Mouse (Mus musculus) neural tube, embryonic 11.5 days (tissue): ENCODE data around the gene Slc24a4. TPM values are rescaled to one million over a fixed set of nuclear protein-coding genes. Genes with fewer than 3 reads are reported as not detected.

ENCODE experiments used
- ATAC-seq: fragments of 200-750 bp; cut with Nextera tagmentation; 2 replicates; pipeline ENCODE4 v1.8.0; 2017; ENCODE audit warnings: moderate number of reproducible peaks, mild to moderate bottlenecking, moderate TSS enrichment, moderate library complexity; ENCODE audit not compliant: insufficient read depth, low FRiP score, low TSS enrichment
- DNase-seq: peaks from one replicate; pipeline ENCODE4 v3.0.0-alpha.2; 2015; ENCODE audit warnings: low spot score
- H3K27ac ChIP-seq: fragments of 300-500 bp; sonication (generic); 2 replicates; pipeline ENCODE4 v1.5.1; 2014; ENCODE audit warnings: low read depth, mild to moderate bottlenecking, low read length
- H3K27me3 ChIP-seq: fragments of 300-500 bp; sonication (generic); 2 replicates; pipeline ENCODE4 v1.6.1; 2014; ENCODE audit warnings: mild to moderate bottlenecking, low read length, mixed read lengths; ENCODE audit not compliant: control insufficient read depth, insufficient read depth
- H3K36me3 ChIP-seq: fragments of 300-500 bp; sonication (generic); 2 replicates; pipeline ENCODE4 v1.6.1; 2014; ENCODE audit warnings: mild to moderate bottlenecking, low read length, moderate library complexity, mixed read lengths; ENCODE audit not compliant: control insufficient read depth, insufficient read depth
- H3K4me1 ChIP-seq: fragments of 300-500 bp; sonication (generic); 2 replicates; pipeline ENCODE4 v1.6.1; 2014; ENCODE audit warnings: low read length, mixed read lengths; ENCODE audit not compliant: control insufficient read depth, insufficient read depth
- H3K4me2 ChIP-seq: fragments of 300-500 bp; sonication (generic); 2 replicates; pipeline ENCODE4 v1.6.1; 2014; ENCODE audit warnings: low read depth, mild to moderate bottlenecking, moderate library complexity
- H3K4me3 ChIP-seq: fragments of 300-500 bp; sonication (generic); 2 replicates; pipeline ENCODE4 v1.5.1; 2014; ENCODE audit warnings: low read depth, low read length
- H3K9ac ChIP-seq: fragments of 300-500 bp; sonication (generic); 2 replicates; pipeline ENCODE4 v1.6.1; 2014; ENCODE audit warnings: mild to moderate bottlenecking, low read length
- H3K9me3 ChIP-seq: fragments of 300-500 bp; sonication (generic); 2 replicates; pipeline ENCODE4 v1.6.1; 2016; ENCODE audit warnings: low read length; ENCODE audit not compliant: control insufficient read depth
- WGBS: fragments of 180-500 bp; shearing (Covaris S2); extraction: QIAGEN DNeasy Blood & Tissue Kit; methylation state at CpG from one replicate; pipeline ENCODE4 v1.1.7; 2014; 5-methylcytosine and 5-hydroxymethylcytosine counted together
- polyA plus RNA-seq: library from polyadenylated mRNA; unstranded; fragments of >200 nt; fragmentation: Nextera tagmentation; extraction: Ambion mirVana; gene quantifications from 2 replicates; pipeline ENCODE4 v1.2.1, GENCODE M21; 2014

Slc24a4 gene
- polyA plus RNA-seq, 1 experiment from 2014 or later = 0.52 TPM

- no peaks in the 10 kb centered on the region for H3K9me3 ChIP-seq
- no peak overlapping the region for H3K27ac ChIP-seq
- H3K27me3 ChIP-seq = no peaks in the 10 kb centered on the region
- H3K4me3 ChIP-seq = no peak overlapping the region
- H3K4me2 ChIP-seq = no peak overlapping the region
- ATAC-seq (no peak), DNase-seq (no peak)
- H3K36me3 ChIP-seq = no peaks in the 10 kb centered on the region
- H3K4me1 ChIP-seq = no peaks in the 10 kb centered on the region
- H3K9ac ChIP-seq = no peak overlapping the region
- 79% methylated on average over 16 of the region's 16 CpGs for WGBS
Measured at GRCm38 (mm10) chr12:102308457-102309011, 180.0 kb downstream of the Slc24a4 start.

GRCm38 (mm10) chr12:102309099-102309799, 180.7 kb downstream of the Slc24a4 start:
- no peak for ATAC-seq
- H3K4me2 ChIP-seq = no peak overlapping the region
- H3K27me3 ChIP-seq = no peaks in the 10 kb centered on the region
- H3K27ac ChIP-seq = no peak overlapping the region
- no peaks in the 10 kb centered on the region for H3K4me1 ChIP-seq
- DNase-seq = no peak
- H3K36me3 ChIP-seq = no peaks in the 10 kb centered on the region
- H3K4me3 ChIP-seq = no peak overlapping the region
- H3K9me3 ChIP-seq = no peaks in the 10 kb centered on the region
- no peak overlapping the region for H3K9ac ChIP-seq
- 94% methylated on average over 11 of the region's 11 CpGs for WGBS

- Histone ChIP-seq H3K9ac (no peak overlapping the region), H3K4me1 (no peaks in the 10 kb centered on the region), H3K4me3 (no peak overlapping the region), H3K36me3 (no peaks in the 10 kb centered on the region), H3K27me3 (no peaks in the 10 kb centered on the region), H3K9me3 (no peaks in the 10 kb centered on the region), H3K4me2 (no peak overlapping the region), H3K27ac (no peak overlapping the region)
- DNase-seq (no peak), ATAC-seq (no peak)
- 90% methylated on average over 8 of the region's 8 CpGs for WGBS
Measured at GRCm38 (mm10) chr12:102309800-102310195, 181.3 kb downstream of the Slc24a4 start.

- 95% methylated on average over 3 of the region's 3 CpGs for WGBS
- Histone ChIP-seq H3K4me1 (no peaks in the 10 kb centered on the region), H3K27ac (no peak overlapping the region), H3K4me2 (no peak overlapping the region), H3K9me3 (no peaks in the 10 kb centered on the region), H3K9ac (no peak overlapping the region), H3K36me3 (no peaks in the 10 kb centered on the region), H3K27me3 (no peaks in the 10 kb centered on the region), H3K4me3 (no peak overlapping the region)
- DNase-seq (no peak), ATAC-seq (no peak)
Measured at GRCm38 (mm10) chr12:102310261-102310660, 181.7 kb downstream of the Slc24a4 start.

GRCm38 (mm10) chr12:102311454-102311853, 182.9 kb downstream of the Slc24a4 start:
- DNase-seq (no peak), ATAC-seq (no peak)
- Histone ChIP-seq H3K4me1 (no peaks in the 10 kb centered on the region), H3K9me3 (no peaks in the 10 kb centered on the region), H3K9ac (no peak overlapping the region), H3K4me3 (no peak overlapping the region), H3K36me3 (no peaks in the 10 kb centered on the region), H3K27ac (no peak overlapping the region), H3K4me2 (no peak overlapping the region), H3K27me3 (no peaks in the 10 kb centered on the region)
- WGBS = 94% methylated on average over 5 of the region's 5 CpGs

Other genes with a start within 250 kb of the Slc24a4 start
- 11.1 and 12.0 TPM in 2 replicates for gene Trip11, start 215.5 kb upstream of the Slc24a4 start, polyA plus RNA-seq
- gene Atxn3, start 170.5 kb upstream of the Slc24a4 start, polyA plus RNA-seq = 14.1 and 19.4 TPM in 2 replicates
- gene Cpsf2, start 152.7 kb upstream of the Slc24a4 start, polyA plus RNA-seq = 43.8 and 44.1 TPM in 2 replicates
- gene Rin3, start 154.3 kb downstream of the Slc24a4 start, polyA plus RNA-seq = 3.7 and 5.0 TPM in 2 replicates